In the genomic region with DNA sequence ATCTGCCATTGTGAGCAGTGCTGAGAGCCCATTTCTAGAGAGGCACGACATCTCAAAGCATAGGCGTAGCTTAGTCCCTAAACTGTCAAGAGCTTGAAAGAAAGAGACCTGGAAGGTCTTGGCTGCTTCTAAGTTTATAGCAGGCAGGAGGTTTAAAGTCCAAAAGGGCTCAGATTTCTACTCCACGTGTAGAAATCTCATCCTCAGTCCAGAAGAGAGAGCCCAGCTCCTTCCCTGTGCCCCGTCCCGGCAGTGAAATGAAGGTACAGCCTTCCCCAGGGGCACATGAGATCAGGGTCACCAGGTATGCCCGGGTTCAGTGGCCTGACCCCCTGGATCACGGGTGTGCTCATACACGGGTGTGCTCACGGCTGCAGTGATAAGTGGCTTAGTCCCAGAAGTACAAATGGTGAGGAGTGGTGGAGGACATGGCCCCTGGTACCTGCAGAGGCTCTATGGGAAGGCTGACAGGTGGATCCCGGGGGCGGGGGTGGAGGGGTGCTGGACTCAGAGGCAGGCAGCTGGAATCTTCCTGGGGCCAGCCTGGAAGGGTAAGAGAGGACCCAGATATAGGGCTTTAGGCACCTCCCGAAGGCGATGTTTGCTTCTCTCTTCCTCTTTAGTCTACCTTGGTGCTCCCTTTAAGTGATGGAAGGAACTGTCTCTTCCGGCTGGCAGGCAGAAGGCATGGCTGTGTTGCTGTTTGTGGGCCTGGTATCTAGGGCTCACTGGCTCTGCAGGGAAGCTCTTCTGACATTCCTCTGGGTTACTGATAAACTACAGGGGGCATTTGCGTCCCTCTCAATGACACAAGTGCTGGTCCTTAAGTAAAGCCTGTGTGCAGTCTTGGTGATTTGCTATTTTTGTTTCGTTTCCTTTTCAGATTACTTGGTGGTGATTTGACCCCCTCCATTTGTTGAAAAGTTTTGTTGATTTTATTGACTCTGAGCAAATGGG, we compare ENCODE assay signal across 23 mouse cellular contexts. TPM values are rescaled to one million over a fixed set of nuclear protein-coding genes. Genes with fewer than 3 reads are reported as not detected.
A peak's percentile ranks its signal among the peaks of the same experiment; 100 is the strongest.
DNase-seq lines count a peak whose midpoint lies in the region; ATAC-seq and TF ChIP-seq lines count a peak whose summit lies in the region.
"Had no signal": no experiment of that assay in that cellular context is flagged by ENCODE, and none has a peak within 500 bp of the region (broad histone marks: within the 10 kb centered on the region; RNA-seq: fewer than 3 reads in every experiment).

No protein-coding gene starts in this region.

- H3K9ac ChIP-seq in kidney, embryonic 15.5 days = no peak overlapping the region
- H3K9ac ChIP-seq: forebrain, embryonic 15.5 days; heart, embryonic 15.5 days had no signal

- 68% methylated on average over 16 of the region's 16 CpGs for WGBS in kidney, embryonic 15.5 days
- 25% methylated on average over 16 of the region's 16 CpGs for WGBS in small intestine, adult 2 months

- peaks cover 68% of the 10 kb centered on the region for H3K4me1 ChIP-seq in megakaryocyte, embryonic 14.5 days
- H3K4me1 ChIP-seq in kidney, embryonic 15.5 days = peaks cover 8% of the 10 kb centered on the region; the same call in 1 of the 2 replicates
- H3K4me1 ChIP-seq in small intestine, adult 2 months (ENCODE audit: control insufficient read depth, insufficient read depth, insufficient read length, low read length) = peaks cover 26% of the 10 kb centered on the region
- H3K4me1 ChIP-seq: forebrain, embryonic 15.5 days; midbrain, embryonic 10.5 days had no signal

- H3K36me3 ChIP-seq in megakaryocyte, embryonic 14.5 days (replicated peaks; ENCODE audit: low read length) = peaks cover 94% of the 10 kb centered on the region
- no peaks in the 10 kb centered on the region for H3K36me3 ChIP-seq in kidney, embryonic 15.5 days
- H3K36me3 ChIP-seq in small intestine, adult 2 months (ENCODE audit: control insufficient read depth, insufficient read depth, low read length) = peaks cover 13% of the 10 kb centered on the region; the same call in 1 of the 2 replicates
- H3K36me3 ChIP-seq: forebrain, embryonic 15.5 days; heart, embryonic 15.5 days; midbrain, embryonic 10.5 days had no signal

- H3K9me3 ChIP-seq in megakaryocyte, embryonic 14.5 days = no peaks in the 10 kb centered on the region
- H3K9me3 ChIP-seq in kidney, embryonic 15.5 days (replicated peaks) = no peaks in the 10 kb centered on the region
- H3K9me3 ChIP-seq: forebrain, embryonic 15.5 days; heart, embryonic 15.5 days; midbrain, embryonic 10.5 days had no signal

- peak overlapping the region; percentile 42 for H3K4me3 ChIP-seq in megakaryocyte, embryonic 14.5 days (replicated peaks)
- no peak overlapping the region for H3K4me3 ChIP-seq in kidney, embryonic 15.5 days (replicated peaks)
- H3K4me3 ChIP-seq in small intestine, adult 2 months (ENCODE audit: low read depth, low read length) = peak overlapping the region; percentile 70
- H3K4me3 ChIP-seq: forebrain, embryonic 15.5 days; heart, adult 2 months; heart, embryonic 15.5 days; layer of hippocampus, adult 2 months; left cerebral cortex, adult 2 months; midbrain, embryonic 10.5 days had no signal

- TF ChIP-seq CTCF in small intestine, adult 2 months (IDR thresholded peaks at IDR 0.05; ENCODE audit: extremely low read depth, insufficient read length, insufficient replicate concordance, low read depth, low read length) = no peak

- no peak for ATAC-seq in megakaryocyte, adult 5-6 weeks (ENCODE audit: poor library complexity, severe bottlenecking)
- ATAC-seq in kidney, embryonic 15.5 days (replicated peaks; ENCODE audit: low FRiP score) = no peak
- no peak for ATAC-seq in megakaryocyte progenitor cell, adult 5-6 weeks (replicated peaks; ENCODE audit: poor library complexity)
- ATAC-seq: forebrain, embryonic 15.5 days had no signal

- H3K4me2 ChIP-seq in kidney, embryonic 15.5 days = no peak overlapping the region
- H3K4me2 ChIP-seq: forebrain, embryonic 15.5 days; heart, embryonic 15.5 days; liver, embryonic 11.5 days had no signal

- H3K27ac ChIP-seq in kidney, embryonic 15.5 days = peak overlapping the region; percentile 60; the same call in 1 of the 2 replicates
- peak overlapping the region; percentile 93 for H3K27ac ChIP-seq in small intestine, adult 2 months (ENCODE audit: insufficient read depth, low read depth, low read length)
- H3K27ac ChIP-seq: forebrain, embryonic 15.5 days; heart, adult 2 months; heart, embryonic 15.5 days; layer of hippocampus, adult 2 months; left cerebral cortex, adult 2 months; midbrain, embryonic 10.5 days had no signal

- H3K27me3 ChIP-seq in megakaryocyte, embryonic 14.5 days (replicated peaks) = peaks cover 25% of the 10 kb centered on the region
- H3K27me3 ChIP-seq in kidney, embryonic 15.5 days = peaks cover 1% of the 10 kb centered on the region; the same call in 1 of the 2 replicates
- H3K27me3 ChIP-seq in small intestine, adult 2 months (ENCODE audit: control insufficient read depth, insufficient read depth, low read length) = no peaks in the 10 kb centered on the region
- H3K27me3 ChIP-seq: forebrain, embryonic 15.5 days had no signal

- TF ChIP-seq POLR2A in small intestine, adult 2 months (IDR thresholded peaks at IDR 0.05; ENCODE audit: low read depth, low read length) = peak; percentile 25; the same call in 1 of the 2 replicates

- no peak for DNase-seq in embryo, embryonic 10 days (ENCODE audit: low spot score)
- DNase-seq in thymus, postnatal 14 days = no peak
- DNase-seq: adrenal gland, postnatal 25 days; B cell, adult 2 months; cerebellum, adult 11-12 months; cerebellum, postnatal 25 days; gastrocnemius, postnatal 25 days; heart, adult 2 months; left cerebral cortex, postnatal 4 days; lung, adult 18-20 months; retina, postnatal 1 day; thymus, postnatal 36 days had no signal

RNA-seq across cellular contexts. Expression of a gene that starts 10.9 kb away (rescaled TPM):
- polyA plus RNA-seq in megakaryocyte, embryonic 14.5 days (2012; ENCODE audit: insufficient read depth, low replicate concordance) = 92.6 and 133 TPM in 2 replicates
- 0.49 and 0.64 TPM in 2 replicates for total RNA-seq in megakaryocyte, adult 5-6 weeks (2015)
- 0.41 and 0.70 TPM in 2 replicates for total RNA-seq in megakaryocyte, adult 5-6 weeks (2017)
- 1.6 and 2.1 TPM in 2 replicates for polyA plus RNA-seq in kidney, embryonic 15.5 days (2015; fragmentation: Nextera tagmentation; extraction: Ambion mirVana)
- 21.6 and 67.2 TPM in 2 replicates for polyA plus RNA-seq in small intestine, adult 2 months (2012; rRNA removed)
- total RNA-seq in megakaryocyte progenitor cell, adult 5-6 weeks (2015) = not detected in 2 replicates
- total RNA-seq in megakaryocyte progenitor cell, adult 5-6 weeks (2017) = not detected in 2 replicates
- total RNA-seq: layer of hippocampus, adult 2 months had no signal
